Mouse (Mus musculus) kidney, adult 18-20 months (tissue): ENCODE data around the gene Hhatl.

Experiments
- DNase-seq: peaks from one replicate; pipeline ENCODE4 v3.0.0; 2021

The Hhatl gene

GRCm38 (mm10) chr9:121802747-121803146 lies 10.4 kb upstream of the Hhatl start:
- DNase-seq, result no peak

GRCm38 (mm10) chr9:121798887-121799520 lies 6.7 kb upstream of the Hhatl start:
- DNase-seq, result no peak

- peak; percentile 67 for DNase-seq
Observed at GRCm38 (mm10) chr9:121797722-121798121, 5.4 kb upstream of the Hhatl start.

GRCm38 (mm10) chr9:121794972-121795539 lies 2.7 kb upstream of the Hhatl start:
- peak; percentile 61 for DNase-seq

GRCm38 (mm10) chr9:121791206-121791605 lies 1.1 kb downstream of the Hhatl start:
- peak; percentile 70 for DNase-seq

- no peak for DNase-seq
Observed at GRCm38 (mm10) chr9:121786359-121786758, 5.9 kb downstream of the Hhatl start.

GRCm38 (mm10) chr9:121785261-121785660 lies 7.0 kb downstream of the Hhatl start:
- DNase-seq, result no peak

GRCm38 (mm10) chr9:121784801-121785200 lies 7.5 kb downstream of the Hhatl start:
- no peak for DNase-seq

- no peak for DNase-seq
Observed at GRCm38 (mm10) chr9:121778066-121778624, 14.2 kb downstream of the Hhatl start.

- DNase-seq, result no peak
Observed at GRCm38 (mm10) chr9:121777484-121778065, 14.7 kb downstream of the Hhatl start, which contains the start of gene Klhl40. Gene Klhl40 (plus strand): TSS chr9:121777607.

GRCm38 (mm10) chr9:121776511-121776910 lies 15.8 kb downstream of the Hhatl start:
- DNase-seq, result no peak

- no peak for DNase-seq
Observed at GRCm38 (mm10) chr9:121775951-121776350, 16.4 kb downstream of the Hhatl start.

GRCm38 (mm10) chr9:121772412-121772811 lies 19.9 kb downstream of the Hhatl start:
- DNase-seq, result no peak

GRCm38 (mm10) chr9:121765166-121765855 lies 27.0 kb downstream of the Hhatl start:
- no peak for DNase-seq

GRCm38 (mm10) chr9:121763716-121764115 lies 28.6 kb downstream of the Hhatl start:
- no peak for DNase-seq

GRCm38 (mm10) chr9:121762761-121763160 lies 29.5 kb downstream of the Hhatl start:
- DNase-seq, result no peak

- no peak for DNase-seq
Observed at GRCm38 (mm10) chr9:121762248-121762647, 30.1 kb downstream of the Hhatl start.

GRCm38 (mm10) chr9:121761787-121762186 lies 30.5 kb downstream of the Hhatl start:
- DNase-seq, result no peak

- no peak for DNase-seq
Observed at GRCm38 (mm10) chr9:121761091-121761665, 31.1 kb downstream of the Hhatl start.

- DNase-seq, result peak; percentile 52
Observed at GRCm38 (mm10) chr9:121760271-121761090, 31.8 kb downstream of the Hhatl start.

GRCm38 (mm10) chr9:121759091-121760081 lies 32.9 kb downstream of the Hhatl start, which contains the start of gene Zfp651:
Gene Zfp651 (plus strand): TSS chr9:121759330.
- DNase-seq, result peak; percentile 54
